Mouse (Mus musculus) liver, embryonic 14.5 days (tissue): Measurements from ENCODE around the gene Mllt1.

ENCODE experiments used
- CTCF ChIP-seq: IDR thresholded peaks from 2 replicates; pipeline ENCODE4 v1.5.1; 2016; ENCODE audit warnings: antibody characterized with exemption, low read depth, control low read depth
- EP300 ChIP-seq: IDR thresholded peaks from 2 replicates; pipeline ENCODE4 v1.6.1; 2016; ENCODE audit warnings: antibody characterized with exemption, low read depth

GRCm38 (mm10) chr17:56974708-56975240 lies 39.6 kb upstream of the Mllt1 start:
- TF ChIP-seq CTCF, result no peak
- TF ChIP-seq EP300, result no peak
